Mouse (Mus musculus) bone marrow, adult 2 months (tissue): ENCODE data around the gene Zbtb12. TPM values are rescaled to one million over a fixed set of nuclear protein-coding genes. Genes with fewer than 3 reads are reported as not detected.

Experiments
- H3K27ac ChIP-seq: fragments of 200-500 bp; 2 replicates; pipeline ENCODE4 v1.5.1; 2012; ENCODE audit warnings: low read depth, mild to moderate bottlenecking, control low read depth, inconsistent platforms, low read length; ENCODE audit not compliant: control insufficient read depth, poor library complexity, insufficient read depth
- H3K4me1 ChIP-seq: fragments of 200-500 bp; 2 replicates; pipeline ENCODE4 v1.6.1; 2011; ENCODE audit warnings: low read length; ENCODE audit not compliant: control insufficient read depth, insufficient read depth
- H3K4me3 ChIP-seq: fragments of 200-500 bp; replicated peaks from 2 replicates; pipeline ENCODE3; 2011; ENCODE audit warnings: mild to moderate bottlenecking, low read depth, low read length, control low read depth; ENCODE audit not compliant: control insufficient read depth
- CTCF ChIP-seq: fragments of 200-500 bp; IDR thresholded peaks from 2 replicates; pipeline ENCODE4 v1.5.1; 2011; ENCODE audit warnings: low read length, control low read depth; ENCODE audit not compliant: control insufficient read depth, insufficient read depth
- POLR2A ChIP-seq: fragments of 200-500 bp; IDR thresholded peaks from 2 replicates; pipeline ENCODE4 v1.6.1; 2011; ENCODE audit warnings: low read depth, mild to moderate bottlenecking, control low read depth, low read length, borderline replicate concordance; ENCODE audit not compliant: control insufficient read depth
- WGBS: fragments of 180-500 bp; shearing (Covaris S2); methylation state at CpG from one replicate; pipeline ENCODE4 v1.1.7; 2018; 5-methylcytosine and 5-hydroxymethylcytosine counted together
- polyA plus RNA-seq: library from polyadenylated mRNA; stranded (reverse); fragments of >200 nt; gene quantifications from 2 replicates; pipeline ENCODE4 v1.2.4, GENCODE M21; 2011; ENCODE audit warnings: low replicate concordance; ENCODE audit not compliant: missing spikeins, insufficient read depth, insufficient read length

Zbtb12 gene
- polyA plus RNA-seq, 1 experiment: 5.7 TPM

GRCm38 (mm10) chr17:34858670-34859069 is 20.6 kb upstream of the Zbtb12 start:
- TF ChIP-seq POLR2A: no peak
- no peak for TF ChIP-seq CTCF
- 6% methylated on average over 4 of the region's 4 CpGs for WGBS
- no peak overlapping the region for H3K4me3 ChIP-seq
- H3K4me1 ChIP-seq: no peaks in the 10 kb centered on the region
- H3K27ac ChIP-seq: no peak overlapping the region

GRCm38 (mm10) chr17:34860514-34860913 is 18.8 kb upstream of the Zbtb12 start:
- WGBS: 79% methylated on average over 9 of the region's 9 CpGs
- Histone ChIP-seq H3K27ac (no peak overlapping the region), H3K4me3 (no peak overlapping the region), H3K4me1 (no peaks in the 10 kb centered on the region)
- no peak for TF ChIP-seq POLR2A
- no peak for TF ChIP-seq CTCF

GRCm38 (mm10) chr17:34861704-34862415 is 17.4 kb upstream of the Zbtb12 start:
- TF ChIP-seq CTCF (no peak), POLR2A (no peak)
- no peaks in the 10 kb centered on the region for H3K4me1 ChIP-seq
- no peak overlapping the region for H3K4me3 ChIP-seq
- no peak overlapping the region for H3K27ac ChIP-seq
- WGBS: 79% methylated on average over 13 of the region's 13 CpGs

GRCm38 (mm10) chr17:34862416-34863081 is 16.7 kb upstream of the Zbtb12 start, which contains the start of gene Cfb:
Gene Cfb, minus strand, starts transcription at chr17:34862518.
- TF ChIP-seq POLR2A (no peak), CTCF (no peak)
- no peaks in the 10 kb centered on the region for H3K4me1 ChIP-seq
- no peak within 1 kb of the TSS for H3K4me3 ChIP-seq
- no peak within 1 kb of the TSS for H3K27ac ChIP-seq
- WGBS: 43% methylated on average over 8 of the region's 8 CpGs

GRCm38 (mm10) chr17:34865981-34866380 is 13.3 kb upstream of the Zbtb12 start:
- 54% methylated on average over 7 of the region's 7 CpGs for WGBS
- Histone ChIP-seq H3K27ac (no peak overlapping the region), H3K4me3 (no peak overlapping the region), H3K4me1 (no peaks in the 10 kb centered on the region)
- TF ChIP-seq CTCF (no peak), POLR2A (no peak)

- WGBS: 84% methylated on average over 6 of the region's 6 CpGs
- Histone ChIP-seq H3K27ac (no peak overlapping the region), H3K4me3 (no peak overlapping the region), H3K4me1 (no peaks in the 10 kb centered on the region)
- TF ChIP-seq POLR2A (no peak), CTCF (no peak)
Measured at GRCm38 (mm10) chr17:34874321-34874720, 5.0 kb upstream of the Zbtb12 start.

- H3K27ac ChIP-seq: no peak overlapping the region
- no peak overlapping the region for H3K4me3 ChIP-seq
- H3K4me1 ChIP-seq: no peaks in the 10 kb centered on the region; the same call in 1 of the 2 replicates
Measured at GRCm38 (mm10) chr17:34881166-34881565, 1.9 kb downstream of the Zbtb12 start.

GRCm38 (mm10) chr17:34881683-34882310 is 2.5 kb downstream of the Zbtb12 start, which contains the start of gene Gm20547:
Gene Gm20547, minus strand, starts transcription at chr17:34882042.
- 86% methylated on average over 15 of the region's 15 CpGs for WGBS
- no peak for TF ChIP-seq CTCF
- no peak for TF ChIP-seq POLR2A
- Histone ChIP-seq H3K4me3 (no peak within 1 kb of the TSS), H3K4me1 (no peaks in the 10 kb centered on the region; the same call in 1 of the 2 replicates), H3K27ac (no peak within 1 kb of the TSS)

More at GRCm38 (mm10) chr17:34881166-34881565, 1.9 kb downstream of the Zbtb12 start:
- TF ChIP-seq POLR2A (no peak), CTCF (no peak)
